Mouse (Mus musculus): ENCODE measurements at regions not wholly inside any gene's neighbourhood (a gene's known extent, or its start where the extent isn't known, plus 50 kb on each side); places are given as distances from the start of the nearest gene placed in this dataset.
A peak's percentile ranks its signal among the peaks of the same experiment; 100 is the strongest.

DNA sequence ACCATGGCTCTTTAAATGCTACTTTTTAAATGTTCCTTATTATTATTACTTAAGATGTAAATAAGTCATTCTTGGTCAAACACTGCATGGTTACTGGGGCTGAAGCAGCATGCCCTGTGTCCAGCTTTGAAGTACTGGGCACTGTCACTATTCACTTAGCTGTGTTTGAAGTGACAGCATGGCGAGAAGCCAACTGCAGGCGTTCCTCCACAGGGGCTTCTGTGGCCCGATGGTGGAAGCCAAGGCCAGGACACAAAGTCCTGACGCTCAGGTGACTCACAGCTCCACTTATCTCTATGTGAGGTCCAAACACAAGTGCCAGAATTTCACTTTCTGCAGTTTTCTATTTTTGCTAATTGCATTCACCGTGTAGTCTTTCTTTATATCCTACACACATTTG lies 65.3 kb downstream of the Cdca7 start:
- no peak for DNase-seq (ENCODE audit: low spot score in 2 of 2)

DNA sequence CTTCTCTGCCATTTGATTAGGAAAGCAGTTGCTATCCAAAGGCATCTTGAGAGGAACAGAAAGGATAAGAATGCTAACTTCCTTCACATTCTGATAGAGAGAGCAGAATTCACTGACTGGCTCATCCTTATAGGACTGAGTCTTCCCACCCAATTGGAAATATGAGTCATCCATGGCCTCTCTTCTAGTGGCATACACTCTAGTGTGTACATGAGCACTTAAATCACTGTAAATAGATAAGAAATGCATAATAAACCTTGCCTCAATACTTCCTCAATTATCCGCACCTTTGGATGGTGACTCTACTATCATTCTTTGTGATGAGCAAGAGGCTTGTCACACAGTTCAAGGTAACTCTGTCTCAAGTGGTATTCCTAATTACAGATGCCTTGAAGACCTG lies 69.5 kb downstream of the Cdca7 start:
- DNase-seq (ENCODE audit: low spot score in 2 of 2), result no peak

DNA sequence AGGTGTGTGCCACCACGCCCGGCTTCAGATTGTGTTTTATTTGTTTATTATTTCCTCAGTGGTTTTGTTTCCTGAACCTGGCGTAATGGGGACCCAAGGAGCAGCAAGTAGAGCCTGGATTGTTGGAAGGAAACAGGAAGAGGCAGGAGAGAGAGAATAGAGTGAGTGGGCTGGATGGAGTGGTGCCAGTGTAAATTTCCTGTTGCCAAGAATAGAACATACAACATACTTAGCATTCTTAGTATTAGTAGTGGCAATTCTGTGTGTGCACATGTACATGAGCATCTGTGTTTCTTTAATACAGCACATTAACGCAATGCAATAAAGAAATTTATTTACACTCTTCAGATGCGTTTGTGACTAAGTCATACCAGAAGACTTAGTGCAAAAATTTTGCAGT lies 70.5 kb downstream of the Cdca7 start:
- no peak for DNase-seq (ENCODE audit: low spot score in 2 of 2)

DNA sequence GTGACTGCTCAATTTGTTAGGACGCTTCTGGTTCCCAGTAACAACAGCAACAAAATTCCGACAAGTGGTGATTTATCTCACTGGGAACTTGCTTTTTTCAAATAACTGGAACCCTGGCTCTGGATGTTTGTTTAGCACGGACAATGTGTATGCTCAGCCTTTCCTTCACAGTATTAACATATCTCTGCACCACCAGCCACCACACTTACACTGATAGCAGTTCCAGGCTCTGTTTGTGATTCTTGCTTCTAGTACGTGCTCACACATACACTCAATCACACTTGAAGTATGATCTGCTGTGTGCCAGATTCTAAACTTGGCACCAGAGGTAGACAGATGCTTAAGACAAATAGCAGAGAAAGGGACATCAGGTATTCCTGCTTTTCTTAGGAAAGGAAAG lies 71.0 kb downstream of the Cdca7 start:
- DNase-seq (ENCODE audit: low spot score in 2 of 2), result no peak

DNA sequence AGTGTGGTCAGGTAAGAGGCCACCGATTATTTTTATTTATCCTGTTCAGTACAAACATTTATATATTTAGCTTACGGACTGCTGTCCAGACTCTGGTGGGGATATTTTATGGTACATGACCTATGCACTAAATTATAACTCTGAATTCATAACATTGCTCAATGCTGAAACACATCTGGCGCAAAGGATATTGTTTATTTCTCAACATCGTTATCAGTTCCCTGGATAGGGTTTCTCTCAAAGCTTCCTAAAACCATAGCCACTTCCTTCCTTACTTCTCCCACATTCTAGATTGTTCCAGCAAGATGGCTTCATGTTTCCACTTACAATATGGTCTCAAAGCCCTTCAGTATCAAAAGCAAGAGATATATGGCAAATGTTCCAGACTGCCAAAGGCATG lies 75.3 kb downstream of the Cdca7 start:
- DNase-seq (ENCODE audit: low spot score in 2 of 2), result no peak

DNA sequence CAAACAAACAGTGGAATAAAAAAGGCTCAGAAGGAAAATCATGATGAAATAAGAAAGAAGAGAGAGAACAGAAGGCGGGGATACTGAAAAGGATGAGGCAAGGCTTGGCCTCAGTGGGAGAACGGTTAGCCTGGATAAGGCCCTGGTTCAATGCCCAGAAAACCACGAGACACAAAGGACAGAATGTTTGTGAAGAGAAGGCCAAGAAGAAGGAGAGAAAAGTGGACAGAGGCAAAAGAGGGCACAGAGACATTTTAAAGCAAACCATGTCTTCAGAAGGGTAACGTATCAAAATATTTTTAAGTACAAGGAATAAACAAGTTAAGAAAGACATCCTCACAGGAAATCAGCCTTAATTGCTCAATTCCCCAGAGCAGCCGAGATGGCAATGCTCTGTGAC lies 78.6 kb downstream of the Cdca7 start:
- no peak for DNase-seq (ENCODE audit: low spot score in 2 of 2)

DNA sequence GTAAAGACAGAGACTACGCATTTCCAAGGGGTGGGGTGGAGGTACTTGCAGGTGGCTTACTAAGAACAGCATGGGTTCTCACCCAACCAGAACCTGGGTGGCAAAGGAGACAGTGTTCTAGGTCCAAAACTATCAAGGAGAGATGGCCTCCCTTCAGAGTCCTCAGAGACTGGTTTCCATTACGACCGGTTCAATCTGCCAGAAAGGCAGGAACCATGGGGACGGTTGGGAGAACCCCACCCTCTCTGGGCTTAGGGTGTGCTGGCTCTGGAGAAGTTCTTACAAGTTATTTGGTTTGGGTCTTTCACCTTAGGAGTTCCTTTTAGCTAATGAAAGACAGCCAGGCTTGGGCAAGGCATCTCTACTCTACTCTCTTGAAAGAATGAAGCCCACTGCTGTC lies 79.2 kb downstream of the Cdca7 start:
- DNase-seq (ENCODE audit: low spot score in 2 of 2), result no peak

DNA sequence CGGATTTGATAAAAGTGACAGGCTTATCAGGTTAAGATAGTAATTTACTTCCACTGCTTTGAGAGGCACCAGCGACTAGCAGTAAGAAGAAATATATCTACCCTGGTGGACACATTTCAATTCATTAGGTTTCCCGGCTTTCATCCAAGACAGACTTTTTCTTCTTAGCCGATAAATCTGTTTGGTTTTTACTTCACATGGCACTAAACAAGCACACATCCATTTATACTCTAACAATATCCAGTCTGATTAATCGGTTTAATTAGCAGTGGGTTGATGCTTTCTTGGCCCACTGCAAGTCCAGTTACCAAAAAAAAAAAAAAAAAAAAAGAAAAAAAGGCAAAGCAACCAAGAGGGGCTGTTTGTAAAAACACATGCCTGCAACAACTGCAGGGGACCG lies 79.6 kb downstream of the Cdca7 start:
- DNase-seq (ENCODE audit: low spot score in 2 of 2), result no peak

DNA sequence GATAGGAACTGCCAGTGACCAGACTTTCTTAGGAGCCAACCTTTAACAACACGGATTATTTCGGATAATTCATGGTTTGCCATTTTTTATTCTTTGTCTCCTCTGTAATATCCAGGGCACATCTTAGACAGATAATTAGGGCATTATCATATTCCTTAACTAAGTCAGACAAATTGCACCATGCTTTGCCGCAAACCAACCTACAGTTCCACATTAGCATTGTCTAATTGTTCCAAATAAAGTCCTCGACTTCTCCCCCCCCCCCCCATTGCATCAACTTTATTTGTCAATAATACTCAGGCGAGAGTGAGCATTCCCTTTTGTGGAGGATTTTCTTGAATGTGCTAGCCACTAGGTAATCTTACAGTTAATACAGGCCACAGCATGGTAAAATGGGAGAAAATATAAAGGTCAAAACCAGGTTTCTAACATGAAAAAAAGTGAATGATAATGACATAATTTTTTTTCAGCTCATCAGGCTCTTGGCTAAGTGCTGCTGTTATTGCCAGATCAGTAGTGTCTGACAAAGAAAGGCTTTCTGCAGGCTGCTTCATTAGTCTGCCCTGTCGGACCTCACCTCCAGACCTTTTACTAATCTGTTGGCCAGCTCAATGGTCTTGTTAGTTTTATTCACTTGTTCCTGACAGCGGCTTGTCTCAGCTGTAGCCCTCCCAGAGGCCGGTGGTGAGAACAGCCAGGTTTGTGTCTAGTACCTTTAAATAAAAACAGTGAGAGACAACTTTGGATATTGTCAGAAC lies 80.3 kb downstream of the Cdca7 start:
- DNase-seq (ENCODE audit: low spot score in 2 of 2), result no peak

DNA sequence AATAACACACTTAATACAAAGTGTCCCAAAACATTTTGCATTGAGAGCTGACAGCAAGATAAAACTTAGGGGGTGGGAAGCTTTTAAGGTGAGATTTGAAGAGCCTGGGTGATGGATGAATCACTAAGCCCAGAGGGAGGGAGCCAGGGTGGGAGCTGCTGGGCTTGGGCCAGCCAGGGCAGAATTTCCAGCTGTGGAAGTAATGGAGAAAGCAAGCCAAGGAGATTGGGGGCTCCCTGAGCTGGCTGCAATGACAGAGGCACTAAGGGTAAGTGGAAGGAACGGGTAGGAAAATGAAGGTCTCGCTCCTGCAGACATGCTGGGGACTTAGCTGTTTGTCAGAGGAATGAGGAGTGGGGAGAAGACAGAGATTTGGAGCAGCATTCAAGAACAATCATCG lies 81.2 kb downstream of the Cdca7 start:
- no peak for DNase-seq (ENCODE audit: low spot score in 2 of 2)

DNA sequence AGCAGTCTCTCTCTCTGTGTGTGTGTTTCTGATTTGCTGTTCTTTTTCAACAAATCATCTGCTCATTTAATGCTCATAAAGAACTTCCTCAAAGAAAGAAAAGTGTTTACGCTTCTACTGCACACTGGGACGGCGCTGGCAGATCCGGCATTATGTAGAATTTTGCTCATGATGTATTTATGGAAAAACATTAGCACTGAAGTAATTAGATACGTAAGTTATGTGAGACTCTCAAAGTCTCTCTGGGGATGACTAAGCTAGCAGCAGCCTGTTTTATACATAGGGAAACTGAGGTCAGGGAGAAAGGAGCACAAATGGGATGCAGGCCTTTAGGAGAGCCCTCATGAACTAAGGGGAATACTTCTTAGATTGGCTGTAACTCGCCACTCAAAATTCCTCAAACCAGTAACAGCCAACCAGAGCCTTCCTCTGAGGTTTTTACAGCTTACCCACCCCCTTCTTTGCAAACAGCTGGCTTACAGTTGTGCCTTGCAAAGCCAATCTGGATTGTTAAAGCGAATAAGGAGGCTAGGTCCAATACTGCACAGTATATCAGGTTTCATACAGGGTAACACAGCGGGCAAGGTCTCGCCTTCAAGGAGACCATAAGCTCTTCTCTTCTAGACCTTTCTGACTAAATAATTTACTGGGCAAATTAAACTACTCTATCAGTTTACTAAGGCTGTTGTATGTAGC lies 81.8 kb downstream of the Cdca7 start:
- no peak for DNase-seq (ENCODE audit: low spot score in 2 of 2)

DNA sequence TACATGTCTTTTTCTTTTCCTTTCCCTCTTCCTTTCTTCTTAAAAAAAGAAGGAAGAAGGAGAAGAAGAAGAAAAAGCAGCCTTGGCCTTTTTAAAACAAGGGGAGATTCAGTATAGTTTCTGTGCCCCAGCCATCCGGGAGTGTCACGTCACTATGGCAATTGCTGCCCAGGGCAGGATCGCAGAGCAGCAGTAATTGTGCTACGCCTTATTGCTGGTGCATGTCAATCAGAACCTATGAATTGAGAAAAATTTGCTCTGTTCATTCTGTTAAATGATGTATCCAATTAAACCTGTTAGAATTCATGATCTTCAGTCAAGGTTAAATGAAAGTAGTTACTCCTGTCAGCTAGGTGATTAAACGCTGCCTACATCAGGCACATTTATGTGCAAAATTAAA lies 85.4 kb downstream of the Cdca7 start:
- DNase-seq (ENCODE audit: low spot score in 2 of 2), result no peak

DNA sequence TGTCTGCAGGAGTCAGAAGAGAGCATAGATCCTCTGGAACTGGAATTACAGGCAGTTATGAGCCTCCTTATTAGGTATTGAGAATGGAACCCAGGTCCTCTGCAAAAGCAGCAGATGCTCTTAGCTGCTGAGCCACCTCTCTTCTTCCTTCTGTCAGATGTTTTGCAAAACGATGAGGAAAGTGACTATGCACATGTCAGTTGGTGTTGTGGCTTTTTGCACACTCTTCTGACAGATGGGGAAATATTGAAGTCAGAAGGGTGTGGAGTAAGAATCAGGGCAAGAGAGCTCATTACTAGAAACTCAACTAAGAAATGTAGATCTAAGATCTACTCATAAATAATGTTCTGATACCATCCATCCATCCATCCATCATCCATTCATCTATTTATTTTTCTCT lies 102.4 kb downstream of the Cdca7 start:
- DNase-seq (ENCODE audit: low spot score in 2 of 2), result no peak

DNA sequence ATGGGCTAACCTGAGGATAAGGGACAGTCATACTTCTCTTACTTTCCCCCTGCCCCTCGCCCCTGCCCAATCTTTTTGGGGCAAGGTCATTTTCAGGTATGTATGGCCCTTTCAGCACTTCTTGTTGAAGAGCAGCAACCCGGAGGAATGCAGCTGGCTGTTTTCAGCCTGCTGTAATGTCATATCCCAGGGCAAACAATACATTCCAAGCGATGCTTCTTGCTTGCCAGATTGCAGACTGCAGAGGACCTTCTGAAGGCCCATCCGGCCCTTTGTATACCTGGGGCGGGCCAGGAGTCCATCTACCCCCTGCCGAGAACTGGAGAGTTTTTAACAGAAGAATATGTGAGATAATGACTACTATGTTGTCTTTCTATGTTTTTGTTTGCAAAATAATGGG lies 105.2 kb downstream of the Cdca7 start:
- no peak for DNase-seq (ENCODE audit: low spot score in 2 of 2)

DNA sequence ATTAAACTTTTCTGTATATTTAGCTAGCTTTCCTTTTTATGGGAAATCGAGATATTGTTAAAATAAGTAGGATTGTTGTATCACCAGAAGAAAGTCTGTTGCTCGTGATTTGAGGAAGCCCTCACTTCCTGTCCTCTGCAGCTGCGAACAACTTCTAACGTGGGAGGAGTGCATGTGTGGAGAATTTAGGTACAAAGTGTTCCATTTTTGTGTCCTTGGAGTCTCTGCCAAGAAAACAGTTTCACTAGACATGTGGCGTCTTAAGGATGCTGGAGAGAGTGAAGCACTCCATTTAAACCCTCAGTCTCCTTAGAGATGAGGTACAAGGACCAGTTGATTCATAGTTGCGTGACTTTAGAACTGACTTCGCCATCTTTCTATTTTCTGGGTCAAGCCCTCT lies 112.9 kb downstream of the Cdca7 start:
- DNase-seq (ENCODE audit: low spot score in 2 of 2), result no peak

DNA sequence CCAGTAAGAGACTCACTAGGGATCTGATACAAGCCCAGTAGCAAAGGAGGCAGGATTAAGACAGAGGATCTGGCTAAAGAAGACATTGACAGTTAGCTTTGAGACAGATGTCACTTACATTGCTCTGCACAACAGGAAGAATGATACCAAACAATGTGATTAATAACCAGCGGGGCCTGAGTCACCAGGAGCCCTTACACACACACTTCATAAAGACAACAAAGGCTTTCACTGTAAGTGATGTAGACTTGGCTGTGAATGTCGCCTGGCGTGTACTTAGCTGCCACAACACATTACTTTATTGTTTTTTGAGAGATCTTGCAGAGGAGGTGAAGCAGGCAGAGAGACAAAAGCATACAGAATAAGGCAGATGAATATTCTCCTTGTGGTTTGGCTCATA lies 116.1 kb downstream of the Cdca7 start:
- no peak for DNase-seq (ENCODE audit: low spot score in 2 of 2)

DNA sequence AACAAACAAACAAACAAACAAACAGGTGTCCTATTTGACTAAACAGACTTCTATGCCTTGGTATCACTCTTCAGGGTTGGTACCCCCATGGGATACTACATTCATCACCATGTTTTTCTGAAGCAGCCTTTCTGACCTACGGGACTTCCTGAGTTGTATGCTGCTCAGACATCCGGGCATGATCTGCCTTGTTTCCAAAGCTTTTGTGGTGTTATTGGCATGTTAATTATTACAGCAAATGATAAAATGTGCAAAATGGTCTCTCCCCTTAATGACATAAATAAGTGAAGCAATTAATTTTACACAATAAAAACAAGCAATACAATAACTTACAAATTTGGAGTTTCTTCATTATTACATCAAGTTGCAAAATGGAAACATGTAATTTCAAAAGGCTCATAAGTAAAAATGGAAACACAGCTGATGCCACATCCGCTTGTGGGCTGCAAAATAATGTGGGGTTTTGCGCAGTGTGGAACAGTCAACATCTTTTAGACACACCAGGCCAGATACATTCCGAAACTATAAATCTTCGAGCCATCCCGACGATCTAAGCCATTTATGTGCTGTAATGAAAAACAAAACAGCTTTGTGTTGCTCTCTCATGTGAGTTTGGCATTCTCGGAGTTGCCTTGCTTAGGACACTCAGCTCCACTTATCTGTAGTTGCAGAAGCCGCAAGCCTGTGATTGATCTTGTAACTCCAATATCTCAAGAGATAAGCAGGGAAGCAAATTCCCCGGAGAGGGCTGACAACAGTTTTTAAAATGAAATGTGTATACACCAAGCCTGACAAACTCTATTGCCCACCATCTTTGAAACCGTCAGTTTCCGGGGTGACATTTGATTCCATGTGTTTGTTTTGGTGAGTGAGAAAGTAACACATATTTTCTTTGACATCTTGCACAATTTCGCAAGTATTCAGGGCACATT lies 121.3 kb downstream of the Cdca7 start:
- DNase-seq (ENCODE audit: low spot score in 2 of 2), result no peak

DNA sequence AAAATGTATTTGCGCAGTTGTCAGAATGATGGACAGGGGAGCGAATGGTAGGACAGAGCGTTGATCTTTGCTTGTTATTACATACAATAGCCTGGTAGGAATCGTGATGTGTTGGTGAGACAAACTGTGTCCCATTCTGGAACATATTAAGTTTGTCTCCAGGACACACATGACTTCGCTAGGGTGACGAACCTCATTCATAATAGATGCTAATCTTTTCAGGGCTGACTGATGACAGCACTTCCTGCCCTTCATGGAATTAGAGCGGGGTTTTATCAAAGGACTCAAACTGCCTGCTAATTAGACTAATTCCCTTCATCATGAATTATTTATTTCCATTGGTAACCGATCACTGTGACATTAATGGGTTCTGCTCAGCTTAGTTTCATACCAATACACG lies 122.0 kb downstream of the Cdca7 start:
- no peak for DNase-seq (ENCODE audit: low spot score in 2 of 2)

DNA sequence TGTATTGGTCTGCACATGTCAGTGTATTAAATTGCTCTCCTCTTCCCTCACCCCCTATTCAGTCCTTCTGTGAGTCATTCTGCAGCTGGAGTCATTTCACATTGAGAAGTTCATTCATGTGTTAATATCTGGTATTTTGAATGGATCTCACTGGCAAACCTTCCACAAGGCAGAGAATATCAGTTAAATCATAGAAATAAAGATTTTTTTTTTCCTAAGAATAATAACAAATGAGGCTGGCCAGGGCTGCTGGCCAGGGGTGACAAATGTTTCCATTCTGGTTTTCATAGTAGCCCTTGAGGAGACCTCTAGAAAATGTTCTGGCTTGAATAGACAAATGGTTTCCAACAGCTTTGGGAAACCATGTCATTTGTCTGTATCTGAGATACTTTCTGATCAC lies 124.8 kb downstream of the Cdca7 start:
- no peak for DNase-seq (ENCODE audit: low spot score in 2 of 2)

DNA sequence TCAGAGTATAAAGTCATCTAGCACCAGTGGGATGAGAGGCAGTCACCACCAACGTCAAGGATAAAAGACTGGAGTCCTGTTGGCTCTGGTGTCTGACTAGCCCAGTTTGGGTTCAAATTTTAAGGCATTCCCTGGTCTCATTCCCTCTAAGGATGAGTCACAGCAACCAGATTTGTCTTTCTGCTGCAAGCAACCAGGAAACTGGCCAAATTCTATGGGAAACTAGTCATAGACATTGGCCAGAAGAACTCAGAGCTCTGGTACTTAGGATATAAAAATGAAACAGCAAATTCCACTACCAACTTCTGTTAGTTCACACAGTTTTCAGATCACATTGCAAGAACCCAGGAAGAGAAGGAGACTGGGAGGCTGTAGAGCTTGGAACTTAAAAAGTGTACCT lies 126.2 kb downstream of the Cdca7 start:
- no peak for DNase-seq (ENCODE audit: low spot score in 2 of 2)

DNA sequence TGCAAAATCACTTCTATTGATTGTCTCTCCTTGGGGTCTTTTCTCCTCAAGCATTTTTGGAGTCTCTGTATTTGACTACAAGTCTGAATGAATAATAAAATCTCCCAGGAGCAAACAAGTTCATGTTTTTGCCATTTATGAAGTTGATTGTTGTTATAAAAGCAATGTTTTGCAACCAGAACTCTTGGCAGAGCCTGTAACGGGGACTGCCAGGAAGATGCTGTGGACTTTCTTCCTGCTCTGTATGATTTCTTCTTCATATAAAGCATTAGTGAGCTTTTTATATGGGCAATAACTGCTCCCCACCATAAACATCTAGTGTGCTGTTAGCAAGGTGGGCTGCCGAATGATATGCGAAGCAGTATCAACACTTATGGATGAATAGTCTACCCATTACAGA lies 136.3 kb downstream of the Cdca7 start:
- no peak for DNase-seq (ENCODE audit: low spot score in 2 of 2)

DNA sequence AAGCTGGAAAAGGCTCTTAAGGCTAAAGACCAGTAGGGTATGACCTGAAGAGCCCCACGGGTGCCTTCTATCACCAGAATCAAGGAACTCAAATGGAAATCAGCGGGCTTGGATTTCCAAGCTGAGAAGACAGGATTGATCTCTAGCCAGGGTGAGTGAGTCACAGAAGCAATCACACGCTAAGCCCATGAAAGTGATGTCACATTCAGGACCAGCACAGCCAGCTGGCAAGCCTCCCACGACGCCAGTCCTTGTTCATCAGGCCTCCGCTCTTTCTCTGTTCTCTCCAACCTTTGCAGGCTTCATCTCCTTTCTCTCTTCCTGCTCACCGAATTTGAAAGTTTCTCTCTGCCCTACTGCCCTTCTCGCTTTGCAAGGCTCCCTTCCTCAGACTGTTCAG lies 138.3 kb downstream of the Cdca7 start:
- DNase-seq (ENCODE audit: low spot score in 2 of 2), result peak; percentile 21 to 52

All from adrenal gland, postnatal 4 days (tissue).